Mouse (Mus musculus): ENCODE data around the gene Cox4i1.

The Cox4i1 gene

DNA sequence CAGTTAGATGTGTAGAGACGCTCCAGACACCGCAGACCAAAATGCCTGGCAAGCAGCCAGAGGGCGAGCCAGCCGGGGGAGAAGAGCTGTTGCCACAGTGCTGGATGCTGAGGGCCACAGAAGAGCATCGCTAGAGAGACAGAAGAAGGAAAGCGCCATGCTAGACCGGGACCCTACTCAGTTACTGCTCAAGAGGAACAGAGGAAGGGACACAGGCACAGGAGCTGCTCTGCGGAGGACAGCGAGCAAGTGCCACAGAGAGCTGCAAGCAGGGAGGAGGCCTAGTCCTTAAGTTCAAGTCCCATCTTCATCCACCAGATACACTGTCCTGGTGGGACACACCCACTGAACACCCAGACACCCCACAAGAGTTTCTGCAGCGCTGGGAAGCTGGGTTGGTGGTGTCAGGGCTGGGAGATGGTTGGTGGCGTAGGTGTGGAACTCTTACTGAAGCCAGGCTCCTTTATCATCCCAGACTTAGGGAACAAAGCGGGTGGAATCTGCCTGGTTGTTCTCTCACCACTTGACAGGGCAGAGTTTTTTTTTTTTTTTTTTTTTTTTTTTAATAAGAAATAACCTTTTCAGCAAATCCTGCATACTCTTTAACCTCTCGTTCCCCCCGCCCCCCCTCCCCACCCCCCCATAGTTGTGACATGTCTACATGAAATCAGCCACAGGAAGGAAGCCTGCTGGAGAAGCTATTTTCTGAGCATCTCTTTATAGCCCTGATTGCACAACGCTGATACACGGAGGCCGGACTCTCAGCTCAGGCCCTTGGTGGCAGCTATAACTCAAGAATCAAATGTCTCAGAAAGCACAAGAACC is 29.3 kb downstream of the Cox4i1 start:
- DNase-seq, result peak; percentile 71 to 87

DNA sequence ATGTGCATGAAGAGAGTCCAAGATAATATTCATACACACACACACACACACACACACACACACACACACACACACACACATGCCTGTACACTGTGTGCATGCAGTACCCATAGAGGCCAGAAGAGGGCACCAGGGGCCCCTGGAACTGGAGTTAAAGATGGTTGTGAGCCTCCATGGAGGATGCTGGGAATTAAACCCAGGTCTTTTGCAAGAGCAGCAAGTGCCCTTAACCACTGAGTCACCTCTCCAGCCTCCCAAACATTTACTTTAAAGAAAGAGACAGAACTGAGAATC is 29.9 kb downstream of the Cox4i1 start:
- DNase-seq, result no peak

DNA sequence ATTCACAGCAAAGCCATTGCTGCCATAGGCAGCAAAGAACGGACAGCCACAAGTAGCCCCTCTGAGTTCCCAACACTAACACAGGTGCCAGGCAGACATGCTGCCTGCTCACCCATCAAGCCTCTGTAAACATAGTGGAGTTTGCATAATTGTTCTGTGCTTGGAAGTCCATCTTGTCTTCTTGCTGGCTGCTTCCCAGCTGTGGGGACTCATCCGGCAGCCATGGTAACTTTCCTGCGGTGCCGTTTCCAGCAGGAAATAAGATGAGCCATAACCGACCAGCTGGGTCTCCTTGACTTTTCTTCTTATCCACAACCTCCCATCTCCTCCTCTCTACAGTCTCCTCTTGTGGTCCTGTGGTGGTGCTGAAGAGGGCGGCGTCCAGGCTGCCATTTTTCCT is 30.4 kb downstream of the Cox4i1 start:
- peak in 1 of 2 experiments; percentile 57 for DNase-seq

DNA sequence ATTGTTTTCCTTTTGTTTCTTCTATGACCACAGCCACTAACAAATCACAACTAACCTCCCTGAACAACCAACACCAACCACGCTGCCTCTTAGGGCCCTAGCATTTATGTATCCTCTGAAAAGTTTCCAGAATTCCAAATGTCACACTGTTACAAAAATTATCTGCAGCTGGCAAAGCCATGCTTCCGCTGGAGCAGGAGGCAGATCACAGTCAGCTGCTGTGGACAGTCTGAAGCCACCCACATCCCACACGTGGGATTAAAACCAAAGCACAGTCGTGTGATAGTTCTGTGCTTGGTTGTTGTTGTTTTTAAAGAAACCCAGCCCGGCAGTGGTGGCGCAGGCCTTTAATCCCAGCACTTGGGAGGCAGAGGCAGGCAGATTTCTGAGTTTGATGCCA is 31.1 kb downstream of the Cox4i1 start:
- peak in 1 of 2 experiments; percentile 55 for DNase-seq

DNA sequence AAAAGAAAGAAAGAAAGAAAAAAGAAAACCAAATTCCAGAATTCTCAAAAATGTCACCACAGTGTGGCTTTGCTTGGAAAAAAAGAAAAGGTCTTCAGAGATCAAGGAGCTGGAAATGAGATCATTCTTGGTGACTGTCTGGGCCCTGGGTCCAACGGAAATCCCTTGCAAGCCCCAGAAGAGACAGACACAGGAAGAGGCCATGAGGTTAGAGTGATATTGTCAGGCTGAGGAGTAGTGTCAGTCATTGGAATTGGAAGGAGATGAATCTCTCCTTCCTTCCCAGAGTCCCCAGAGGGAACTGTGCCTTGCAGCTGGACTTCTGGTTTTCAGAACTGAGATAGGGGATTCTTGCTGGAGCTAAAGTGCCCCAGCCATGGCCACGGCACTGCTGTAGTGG is 31.5 kb downstream of the Cox4i1 start:
- no peak for DNase-seq

DNA sequence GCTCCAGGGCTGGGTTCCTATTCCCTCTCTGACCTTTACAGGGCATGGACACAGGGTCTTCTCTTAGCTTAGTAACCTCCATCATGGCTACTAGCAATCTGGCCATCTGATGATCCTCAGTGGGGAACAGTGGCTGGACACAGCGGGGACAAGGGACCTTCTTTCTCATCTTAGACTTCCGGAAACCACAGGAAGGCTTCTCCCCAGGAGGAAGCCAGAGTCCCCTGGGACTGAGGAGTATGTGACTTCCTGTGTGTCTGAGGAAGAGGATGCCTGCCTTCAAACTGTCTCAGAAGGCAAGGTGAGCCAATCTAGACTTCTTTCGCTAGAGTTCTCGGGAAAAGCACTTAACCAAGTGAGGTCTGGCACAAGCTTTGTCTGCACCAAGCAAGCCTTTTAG is 32.0 kb downstream of the Cox4i1 start:
- DNase-seq, result no peak

DNA sequence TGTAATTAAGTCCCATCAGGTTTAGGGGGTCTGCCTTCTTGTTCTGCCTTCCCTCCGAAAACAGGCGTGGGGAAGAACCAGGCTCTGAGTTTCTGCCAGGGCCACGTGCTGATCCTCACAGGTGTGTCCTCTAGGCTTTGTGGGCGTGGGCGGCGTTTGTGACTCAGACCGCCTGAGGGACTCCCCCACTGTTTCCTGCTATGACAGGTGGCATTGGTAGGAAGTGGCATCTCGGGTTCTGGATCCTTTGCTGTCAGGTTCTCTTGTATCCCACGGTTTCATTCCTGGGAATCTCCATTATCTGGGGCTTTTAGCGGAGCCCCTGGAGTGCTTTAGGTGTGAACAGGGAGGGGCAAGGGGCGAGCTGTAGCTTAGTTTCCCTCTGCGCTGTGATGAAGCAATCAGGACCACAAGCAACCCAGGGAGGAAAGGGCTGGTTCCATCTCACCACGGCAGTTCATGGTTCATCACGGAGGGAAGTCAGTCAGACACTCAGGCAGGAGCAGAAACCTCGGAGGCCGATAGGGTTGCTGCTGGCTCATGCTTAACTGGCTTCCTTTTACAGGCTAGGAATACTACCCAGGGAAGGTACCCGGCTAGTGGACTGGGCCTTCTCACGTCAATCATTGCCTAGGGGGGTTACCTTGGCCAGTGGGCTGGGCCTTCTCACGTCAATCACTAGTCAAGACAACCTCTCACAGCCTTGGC is 33.9 kb downstream of the Cox4i1 start:
- no peak for DNase-seq

DNA sequence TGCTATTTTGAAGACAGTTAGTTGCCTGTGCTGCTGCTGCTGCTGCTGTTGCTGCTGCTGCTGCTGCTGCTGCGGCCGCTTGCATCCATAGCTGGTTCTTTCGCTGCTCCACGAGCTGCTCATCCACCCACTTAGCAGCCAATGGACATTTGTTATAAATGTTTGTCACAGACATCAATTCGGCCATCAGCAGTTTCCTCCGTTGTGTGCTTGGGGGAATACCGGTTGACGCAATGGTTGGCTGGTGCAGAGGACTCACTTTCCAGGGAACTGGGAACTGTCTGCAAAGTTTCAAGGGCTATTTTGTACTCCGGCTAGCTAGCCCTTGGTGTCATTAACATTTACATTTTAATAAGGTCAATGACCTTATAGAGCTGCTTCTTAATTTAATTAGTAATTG is 36.2 kb downstream of the Cox4i1 start:
- peak; percentile 50 to 66 for DNase-seq

DNA sequence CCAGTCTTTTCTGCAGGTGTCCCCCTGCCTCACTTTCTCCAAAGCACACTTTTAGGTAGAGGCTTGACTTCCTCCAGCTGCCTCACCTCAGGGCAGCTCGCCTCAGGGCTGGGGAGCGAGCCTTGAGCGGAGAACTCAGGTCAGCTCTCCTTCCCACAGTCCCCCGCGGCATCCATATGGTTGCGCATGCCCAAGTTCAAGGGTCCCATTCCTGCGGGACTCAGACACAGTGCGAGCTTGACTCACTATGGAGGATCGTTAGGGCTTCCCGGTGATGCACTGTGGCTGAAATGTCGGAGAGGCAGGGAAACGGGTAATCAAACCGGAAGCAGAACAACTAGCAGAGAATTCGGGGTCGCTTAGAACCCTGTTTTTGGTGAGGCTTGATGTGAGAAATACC is 37.1 kb downstream of the Cox4i1 start:
- no peak for DNase-seq

DNA sequence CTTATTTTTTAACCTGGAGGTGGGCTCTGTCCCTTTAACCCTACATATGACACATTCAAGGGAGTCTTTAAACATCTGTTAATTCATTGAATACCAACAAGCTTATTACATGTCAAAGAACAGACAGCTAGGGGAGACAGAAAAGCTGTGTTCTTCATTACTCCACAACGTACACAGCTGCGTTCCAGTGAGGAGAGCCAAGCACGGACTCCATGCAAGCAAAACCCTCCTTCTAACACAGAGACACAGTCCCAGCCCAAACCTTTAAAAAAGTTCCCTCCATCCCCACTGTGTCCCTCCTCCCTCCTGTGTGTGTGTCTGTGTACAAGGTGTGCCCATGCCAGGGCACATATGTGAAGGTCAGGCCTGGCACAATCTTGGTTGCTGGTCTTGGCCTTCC is 38.2 kb downstream of the Cox4i1 start:
- no peak for DNase-seq

DNA sequence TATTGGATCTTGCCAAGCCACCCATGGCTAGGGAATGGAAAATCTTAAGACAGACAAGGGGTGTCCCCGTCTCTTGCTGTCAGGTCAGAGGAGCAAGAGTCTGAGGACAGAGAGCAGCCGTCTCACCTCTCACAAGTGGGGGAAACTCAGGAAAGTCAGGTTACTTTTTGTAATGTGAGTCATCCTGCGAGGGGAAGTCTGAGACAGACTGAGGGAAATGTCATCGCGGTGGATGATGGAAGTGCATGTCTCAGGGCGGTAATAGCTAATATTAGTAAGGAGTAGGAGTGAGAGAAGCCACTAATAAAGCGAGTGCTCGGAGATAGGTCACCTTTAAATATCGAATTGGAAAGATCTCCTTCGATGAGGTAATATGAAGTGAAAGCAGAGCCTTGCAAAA is 41.2 kb downstream of the Cox4i1 start:
- no peak for DNase-seq

DNA sequence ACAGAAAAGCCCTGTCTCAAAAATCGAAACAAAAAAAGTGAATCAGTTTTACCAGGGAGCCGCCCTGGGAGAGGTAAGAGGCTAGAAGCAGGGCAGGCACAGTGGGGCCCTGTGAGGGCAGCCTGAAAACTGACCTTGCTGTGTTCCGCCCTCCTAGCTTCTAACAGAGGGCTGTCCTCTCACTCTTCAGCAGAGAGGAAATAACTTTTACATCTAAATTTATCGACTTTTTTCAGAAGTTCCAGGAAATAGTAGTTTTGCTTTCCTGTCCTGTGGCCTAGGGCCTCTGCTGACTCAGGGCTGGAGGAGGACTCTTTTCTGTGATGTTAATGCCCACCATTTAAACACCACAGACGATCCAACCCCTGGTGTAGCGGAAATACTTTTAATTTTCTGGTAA is 47.2 kb downstream of the Cox4i1 start:
- no peak for DNase-seq

DNA sequence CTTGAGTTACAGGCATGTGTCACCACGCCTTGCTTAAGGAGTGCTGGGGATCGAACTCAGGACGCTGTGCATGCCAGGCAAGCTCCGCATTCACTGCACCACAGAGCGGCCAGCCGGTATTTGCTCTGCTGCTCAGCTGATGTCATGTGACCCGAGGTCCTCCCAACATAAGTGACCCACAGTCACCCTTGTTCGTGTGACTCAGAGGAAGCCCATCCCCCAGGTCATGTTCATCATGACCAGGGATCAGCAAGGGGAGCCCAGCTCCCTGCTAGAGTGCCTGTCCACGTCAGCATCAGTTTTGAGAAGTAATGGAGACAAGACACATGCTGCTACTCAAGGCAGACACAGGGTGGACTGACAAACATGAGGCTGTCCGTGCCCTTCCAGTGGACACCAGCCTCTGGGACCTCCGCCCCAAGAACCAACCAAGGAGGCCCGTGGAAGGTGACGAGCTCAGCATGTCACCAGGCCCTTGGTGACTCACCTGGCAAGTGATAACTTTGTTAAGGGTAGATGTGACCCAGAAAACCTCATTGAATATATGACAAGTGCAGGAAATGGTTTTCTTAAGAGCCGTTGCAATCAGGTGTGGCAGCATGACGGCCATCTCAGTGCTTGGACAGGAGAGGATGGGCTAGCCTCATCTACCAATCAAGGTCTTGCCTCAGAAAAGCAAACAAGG is 48.1 kb downstream of the Cox4i1 start:
- no peak for DNase-seq

DNA sequence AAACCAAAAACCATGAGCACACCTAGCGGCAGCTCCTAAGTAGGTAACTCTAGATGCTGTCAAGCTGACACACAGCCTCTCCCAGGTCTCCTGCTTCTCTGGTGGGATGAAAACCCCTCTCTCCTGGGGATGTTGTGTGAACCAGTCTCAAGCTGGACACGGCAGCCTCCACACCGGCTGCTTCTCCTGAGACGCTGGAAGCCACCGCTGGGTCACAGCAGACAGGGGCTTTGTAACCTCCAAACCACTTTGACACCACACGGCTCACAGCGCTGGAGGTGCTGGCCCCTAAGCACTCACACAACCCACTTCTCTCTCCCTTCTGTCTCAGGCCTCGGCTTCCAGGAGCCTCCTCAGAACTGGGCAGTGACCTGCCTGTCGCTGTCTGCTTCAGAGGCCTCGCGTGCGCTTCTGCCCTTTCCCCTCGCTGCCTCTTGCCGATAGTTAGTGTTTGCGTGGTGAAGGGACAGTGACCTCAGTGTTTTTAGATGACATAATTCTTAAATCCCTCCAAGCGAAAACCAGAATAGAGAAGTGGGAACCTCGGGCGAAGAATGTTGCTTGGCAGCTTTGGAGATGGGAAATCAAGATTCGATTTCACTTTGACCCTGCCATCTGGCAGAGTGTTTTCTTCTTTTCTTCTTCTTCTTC is 51.7 kb downstream of the Cox4i1 start:
- DNase-seq, result no peak

DNA sequence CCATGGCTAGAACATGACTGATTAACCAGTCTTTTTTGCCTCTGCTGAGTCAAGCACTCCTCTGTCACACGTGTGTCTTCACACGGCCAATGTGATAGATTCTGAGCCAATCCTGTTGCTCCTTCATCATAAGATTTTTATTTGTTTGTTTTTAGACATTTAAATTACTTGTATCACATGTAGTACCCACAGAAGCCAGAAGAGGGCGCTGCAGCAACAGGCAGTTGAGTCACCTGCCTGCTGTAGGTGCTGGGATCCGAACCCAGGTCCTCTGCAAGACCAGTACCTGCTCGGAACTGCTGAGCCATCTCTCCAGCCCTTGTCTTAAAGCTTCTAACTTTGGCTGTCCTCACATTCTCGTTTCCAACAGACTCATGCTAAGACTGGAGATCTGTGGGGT is 55.0 kb downstream of the Cox4i1 start:
- DNase-seq, result no peak

All from lung, postnatal 4 days (tissue).